Mouse (Mus musculus) adrenal gland, postnatal 10 days (tissue): Measurements from ENCODE around the gene Fcgr4. TPM values are rescaled to one million over a fixed set of nuclear protein-coding genes. Genes with fewer than 3 reads are reported as not detected.

ENCODE experiments used
- DNase-seq: peaks from one replicate; pipeline ENCODE4 v3.0.0; 2021; ENCODE audit warnings: mixed read lengths
- total RNA-seq, 2 experiments: library from RNA; stranded (reverse); gene quantifications; 2 replicates each; pipeline ENCODE4 v1.2.3; 2021

Fcgr4 gene
- total RNA-seq, 2 experiments from 2014 or later: 0.85 to 1.2 TPM

- DNase-seq: no peak
These were observed 7.0 kb upstream of the Fcgr4 start for GRCm38 (mm10) chr1:171011733-171012132.

- DNase-seq: no peak
These were observed 1.9 kb upstream of the Fcgr4 start for GRCm38 (mm10) chr1:171016676-171017356.

- no peak for DNase-seq
These were observed 1.1 kb upstream of the Fcgr4 start for GRCm38 (mm10) chr1:171017468-171018158.

- DNase-seq: peak; percentile 39
These were observed 711 bp downstream of the Fcgr4 start for GRCm38 (mm10) chr1:171019311-171019950.

GRCm38 (mm10) chr1:171031752-171032151 is 13.0 kb downstream of the Fcgr4 start:
- DNase-seq: no peak

- DNase-seq: no peak
These were observed 14.0 kb downstream of the Fcgr4 start for GRCm38 (mm10) chr1:171032691-171033090.

GRCm38 (mm10) chr1:171033196-171033595 is 14.5 kb downstream of the Fcgr4 start:
- peak; percentile 21 for DNase-seq

GRCm38 (mm10) chr1:171033756-171034155 is 15.0 kb downstream of the Fcgr4 start:
- peak; percentile 90 for DNase-seq

- no peak for DNase-seq
These were observed 15.5 kb downstream of the Fcgr4 start for GRCm38 (mm10) chr1:171034201-171034600.

- DNase-seq: no peak
These were observed 16.9 kb downstream of the Fcgr4 start for GRCm38 (mm10) chr1:171035611-171036010.

- peak; percentile 85 for DNase-seq
These were observed 18.0 kb downstream of the Fcgr4 start for GRCm38 (mm10) chr1:171036550-171037324.

GRCm38 (mm10) chr1:171037861-171038721 is 19.4 kb downstream of the Fcgr4 start:
- DNase-seq: peak; percentile 89

- DNase-seq: no peak
These were observed 20.4 kb downstream of the Fcgr4 start for GRCm38 (mm10) chr1:171039135-171039534.

- DNase-seq: no peak
These were observed 21.2 kb downstream of the Fcgr4 start for GRCm38 (mm10) chr1:171039880-171040279.

- no peak for DNase-seq
These were observed 25.0 kb downstream of the Fcgr4 start for GRCm38 (mm10) chr1:171043594-171044153.

- DNase-seq: peak; percentile 90
These were observed 25.8 kb downstream of the Fcgr4 start for GRCm38 (mm10) chr1:171044365-171045078.

- DNase-seq: no peak
These were observed 26.4 kb downstream of the Fcgr4 start for GRCm38 (mm10) chr1:171045079-171045465.

- DNase-seq: no peak
These were observed 27.8 kb downstream of the Fcgr4 start for GRCm38 (mm10) chr1:171046501-171046900.

GRCm38 (mm10) chr1:171049263-171049662 is 30.5 kb downstream of the Fcgr4 start:
- no peak for DNase-seq

GRCm38 (mm10) chr1:171050774-171051173 is 32.1 kb downstream of the Fcgr4 start:
- DNase-seq: no peak
